Comparison of ENCODE assay signal across 11 mouse cellular contexts in genomic region chr4:136724731-136725130, GRCm38 (mm10).
DNase-seq lines count a peak whose midpoint lies in the region; ATAC-seq lines count a peak whose summit lies in the region.
"Had no signal": no experiment of that assay in that cellular context is flagged by ENCODE, and none has a peak within 500 bp of the region (broad histone marks: within the 10 kb centered on the region; RNA-seq: fewer than 3 reads in every experiment).

No protein-coding gene starts in this region.

- no peak overlapping the region for H3K4me3 ChIP-seq in embryonic facial prominence, embryonic 13.5 days
- H3K4me3 ChIP-seq: hindbrain, embryonic 12.5 days; myocyte had no signal

- H3K4me2 ChIP-seq in embryonic facial prominence, embryonic 13.5 days = peak overlapping the region; percentile 20
- H3K4me2 ChIP-seq: hindbrain, embryonic 12.5 days; liver, embryonic 11.5 days had no signal

- H3K27ac ChIP-seq in embryonic facial prominence, embryonic 13.5 days = no peak overlapping the region
- H3K27ac ChIP-seq: hindbrain, embryonic 12.5 days had no signal

- peak; percentile 24 to 31 for DNase-seq in urinary bladder, adult 18-20 months (ENCODE audit: low spot score in 2 of 2)
- no peak for DNase-seq in urinary bladder, adult 2 months (ENCODE audit: low spot score)
- DNase-seq in kidney, postnatal 36 days = peak; percentile 81 to 84
- no peak for DNase-seq in T-cell, adult 2 months (ENCODE audit: low spot score)
- DNase-seq in adrenal gland, postnatal 36 days = no peak
- no peak for DNase-seq in urinary bladder, postnatal 4 days (ENCODE audit: low spot score in 2 of 2)
- DNase-seq: cerebellum, adult 2 months had no signal

- no peak for ATAC-seq in embryonic facial prominence, embryonic 13.5 days (ENCODE audit: insufficient number of reproducible peaks, insufficient read depth, low FRiP score, low TSS enrichment, low read depth)

- H3K4me1 ChIP-seq in embryonic facial prominence, embryonic 13.5 days = peaks cover 41% of the 10 kb centered on the region

- no peaks in the 10 kb centered on the region for H3K27me3 ChIP-seq in embryonic facial prominence, embryonic 13.5 days
- H3K27me3 ChIP-seq: hindbrain, embryonic 12.5 days had no signal

- no peaks in the 10 kb centered on the region for H3K36me3 ChIP-seq in embryonic facial prominence, embryonic 13.5 days
- H3K36me3 ChIP-seq: hindbrain, embryonic 12.5 days had no signal

- H3K9me3 ChIP-seq in embryonic facial prominence, embryonic 13.5 days = no peaks in the 10 kb centered on the region
- H3K9me3 ChIP-seq: hindbrain, embryonic 12.5 days had no signal

- WGBS in embryonic facial prominence, embryonic 13.5 days = 30% methylated on average over 17 of the region's 17 CpGs

- H3K9ac ChIP-seq in embryonic facial prominence, embryonic 13.5 days = peak overlapping the region; percentile 1; the same call in 1 of the 2 replicates
- H3K9ac ChIP-seq: hindbrain, embryonic 12.5 days had no signal

Comparison
In these comparisons a context has a peak if more than half of its experiments do, and no peak if none do; other contexts are left out.
1. DNase-seq: peak in urinary bladder, adult 18-20 months (2 of 2) and kidney, postnatal 36 days (2 of 2); none in urinary bladder, adult 2 months (single experiment), T-cell, adult 2 months (single experiment), adrenal gland, postnatal 36 days (0 of 2) and urinary bladder, postnatal 4 days (0 of 2).